Mouse (Mus musculus) midbrain, embryonic 11.5 days (tissue): Measurements from ENCODE around the gene Zfp1. TPM values are rescaled to one million over a fixed set of nuclear protein-coding genes. Genes with fewer than 3 reads are reported as not detected.

Experiments
- ATAC-seq: fragments of 200-750 bp; cut with Nextera tagmentation; 2 replicates; pipeline ENCODE4 v1.8.0; 2017; ENCODE audit warnings: moderate TSS enrichment, moderate library complexity; ENCODE audit not compliant: low FRiP score
- DNase-seq: peaks from one replicate; pipeline ENCODE4 v3.0.0; 2015; ENCODE audit warnings: low spot score; ENCODE audit errors: missing footprints
- H3K27ac ChIP-seq: fragments of 300-500 bp; sonication (generic); 2 replicates; pipeline ENCODE4 v1.5.1; 2014; ENCODE audit warnings: low read depth, low read length
- H3K27me3 ChIP-seq: fragments of 300-500 bp; sonication (generic); 2 replicates; pipeline ENCODE4 v1.6.1; 2014; ENCODE audit warnings: mild to moderate bottlenecking, low read length, moderate library complexity, mixed read lengths; ENCODE audit not compliant: control insufficient read depth, insufficient read depth
- H3K36me3 ChIP-seq: fragments of 300-500 bp; sonication (generic); 2 replicates; pipeline ENCODE4 v1.6.1; 2014; ENCODE audit warnings: mild to moderate bottlenecking, low read length, moderate library complexity, mixed read lengths; ENCODE audit not compliant: control insufficient read depth, insufficient read depth
- H3K4me1 ChIP-seq: fragments of 300-500 bp; sonication (generic); 2 replicates; pipeline ENCODE4 v1.6.1; 2014; ENCODE audit warnings: low read length; ENCODE audit not compliant: control insufficient read depth, insufficient read depth
- H3K4me2 ChIP-seq: fragments of 300-500 bp; sonication (generic); 2 replicates; pipeline ENCODE4 v1.6.1; 2014; ENCODE audit warnings: mild to moderate bottlenecking, moderate library complexity
- H3K4me3 ChIP-seq: fragments of 300-500 bp; sonication (generic); 2 replicates; pipeline ENCODE4 v1.5.1; 2014; ENCODE audit warnings: low read depth, low read length
- H3K9ac ChIP-seq: fragments of 300-500 bp; sonication (generic); 2 replicates; pipeline ENCODE4 v1.6.1; 2014; ENCODE audit warnings: low read length
- H3K9me3 ChIP-seq: fragments of 300-500 bp; sonication (generic); 2 replicates; pipeline ENCODE4 v1.6.1; 2016; ENCODE audit warnings: low read length; ENCODE audit not compliant: control insufficient read depth
- WGBS: fragments of 180-500 bp; shearing (Covaris S2); extraction: QIAGEN DNeasy Blood & Tissue Kit; methylation state at CpG from one replicate; pipeline ENCODE4 v1.1.7; 2014; 5-methylcytosine and 5-hydroxymethylcytosine counted together
- polyA plus RNA-seq: library from polyadenylated mRNA; unstranded; fragments of >200 nt; fragmentation: Nextera tagmentation; extraction: Ambion mirVana; gene quantifications from 2 replicates; pipeline ENCODE4 v1.2.1, GENCODE M21; 2014

Zfp1 gene
- polyA plus RNA-seq, 1 experiment from 2014 or later, result 23.8 TPM

DNA sequence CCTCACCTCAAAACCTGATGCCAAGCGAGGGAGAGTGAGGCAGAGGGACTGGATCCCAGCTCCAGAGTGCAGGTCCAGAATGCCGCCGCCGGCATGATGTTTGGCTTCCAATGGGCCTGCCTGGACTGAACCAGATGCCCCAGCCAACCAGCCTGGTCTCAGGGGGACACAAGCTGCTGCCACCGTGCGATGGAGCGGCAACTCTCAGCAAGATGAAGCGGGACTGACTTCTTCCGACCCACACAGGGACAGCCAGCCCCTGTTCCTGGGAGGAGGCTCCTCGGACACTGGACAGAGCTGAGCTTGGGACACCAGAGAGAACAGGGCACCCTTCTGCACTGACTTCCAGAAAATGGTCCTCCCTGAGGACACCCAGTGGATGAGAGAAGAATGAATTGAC lies 20.6 kb upstream of the Zfp1 start:
- DNase-seq, result no peak
- H3K27ac ChIP-seq, result no peak overlapping the region
- H3K9me3 ChIP-seq, result no peaks in the 10 kb centered on the region
- H3K36me3 ChIP-seq, result no peaks in the 10 kb centered on the region
- no peaks in the 10 kb centered on the region for H3K27me3 ChIP-seq
- no peak overlapping the region for H3K9ac ChIP-seq
- H3K4me2 ChIP-seq, result no peak overlapping the region
- WGBS, result 75% methylated on average over 10 of the region's 10 CpGs
- no peak for ATAC-seq
- no peak overlapping the region for H3K4me3 ChIP-seq
- no peaks in the 10 kb centered on the region for H3K4me1 ChIP-seq

DNA sequence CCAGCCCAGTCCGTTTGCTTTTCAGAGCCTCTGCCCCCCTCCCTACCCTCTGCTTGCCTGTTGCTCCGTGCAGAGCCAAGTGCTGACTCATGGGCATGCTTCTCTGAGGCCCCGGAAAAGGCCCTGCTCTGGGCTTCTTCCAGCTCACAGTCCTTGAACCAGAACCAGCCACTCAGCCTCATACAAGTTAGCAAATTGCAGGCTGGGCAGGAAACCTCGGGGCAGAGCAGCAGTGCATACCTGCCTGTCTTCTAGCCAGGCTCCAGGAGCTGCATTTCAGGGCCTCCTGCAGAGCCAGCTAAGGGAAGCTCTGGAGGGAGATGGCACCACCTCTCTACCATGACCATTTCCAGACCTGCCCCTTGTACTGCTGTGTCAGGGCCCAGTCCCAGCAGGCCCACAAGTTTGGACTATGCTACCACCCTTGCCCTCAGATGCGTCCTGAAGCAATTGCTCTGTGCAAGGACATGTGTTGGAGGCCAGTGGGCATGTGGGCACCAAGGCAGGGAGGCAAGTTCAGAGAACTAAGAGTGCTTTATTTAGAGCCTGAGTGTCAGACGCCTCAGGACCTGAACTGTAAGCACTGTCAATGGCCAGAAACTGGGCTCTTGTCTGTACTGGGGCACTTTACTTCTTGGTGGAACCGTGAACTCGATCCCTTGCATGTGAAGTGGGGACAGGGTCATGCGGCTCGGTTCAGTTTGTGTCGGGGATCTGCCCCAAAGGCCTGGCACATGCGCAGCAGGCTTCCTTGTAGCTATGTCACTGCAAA lies 18.9 kb upstream of the Zfp1 start:
- no peak for ATAC-seq
- Histone ChIP-seq H3K36me3 (no peaks in the 10 kb centered on the region), H3K4me1 (no peaks in the 10 kb centered on the region), H3K4me3 (no peak overlapping the region), H3K27ac (no peak overlapping the region), H3K4me2 (no peak overlapping the region), H3K9ac (no peak overlapping the region), H3K27me3 (no peaks in the 10 kb centered on the region), H3K9me3 (no peaks in the 10 kb centered on the region)
- DNase-seq, result peak; percentile 72
- 88% methylated on average over 12 of the region's 12 CpGs for WGBS

DNA sequence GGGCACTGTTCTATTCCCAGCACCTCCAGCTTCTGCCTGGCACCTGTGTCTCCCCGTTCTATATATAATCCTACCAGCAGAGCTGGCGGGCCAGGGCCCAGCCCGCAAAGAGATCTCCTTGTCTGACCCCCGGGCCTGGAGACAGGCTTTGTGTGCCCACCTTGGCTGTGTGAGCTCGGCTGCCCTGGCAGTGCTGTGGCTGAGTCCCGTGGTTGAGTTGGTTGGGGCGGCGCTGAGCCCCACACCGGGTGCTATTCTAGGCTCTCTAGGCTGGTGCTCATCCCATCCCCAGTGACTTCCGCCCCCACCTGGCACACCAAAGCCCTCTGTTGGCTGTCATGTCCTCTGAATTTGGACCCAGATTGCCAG lies 18.4 kb upstream of the Zfp1 start:
- no peaks in the 10 kb centered on the region for H3K4me1 ChIP-seq
- no peak overlapping the region for H3K4me3 ChIP-seq
- no peaks in the 10 kb centered on the region for H3K9me3 ChIP-seq
- H3K27me3 ChIP-seq, result no peaks in the 10 kb centered on the region
- ATAC-seq (no peak), DNase-seq (peak; percentile 69)
- no peak overlapping the region for H3K9ac ChIP-seq
- no peak overlapping the region for H3K4me2 ChIP-seq
- H3K36me3 ChIP-seq, result no peaks in the 10 kb centered on the region
- 96% methylated on average over 10 of the region's 10 CpGs for WGBS
- H3K27ac ChIP-seq, result no peak overlapping the region

DNA sequence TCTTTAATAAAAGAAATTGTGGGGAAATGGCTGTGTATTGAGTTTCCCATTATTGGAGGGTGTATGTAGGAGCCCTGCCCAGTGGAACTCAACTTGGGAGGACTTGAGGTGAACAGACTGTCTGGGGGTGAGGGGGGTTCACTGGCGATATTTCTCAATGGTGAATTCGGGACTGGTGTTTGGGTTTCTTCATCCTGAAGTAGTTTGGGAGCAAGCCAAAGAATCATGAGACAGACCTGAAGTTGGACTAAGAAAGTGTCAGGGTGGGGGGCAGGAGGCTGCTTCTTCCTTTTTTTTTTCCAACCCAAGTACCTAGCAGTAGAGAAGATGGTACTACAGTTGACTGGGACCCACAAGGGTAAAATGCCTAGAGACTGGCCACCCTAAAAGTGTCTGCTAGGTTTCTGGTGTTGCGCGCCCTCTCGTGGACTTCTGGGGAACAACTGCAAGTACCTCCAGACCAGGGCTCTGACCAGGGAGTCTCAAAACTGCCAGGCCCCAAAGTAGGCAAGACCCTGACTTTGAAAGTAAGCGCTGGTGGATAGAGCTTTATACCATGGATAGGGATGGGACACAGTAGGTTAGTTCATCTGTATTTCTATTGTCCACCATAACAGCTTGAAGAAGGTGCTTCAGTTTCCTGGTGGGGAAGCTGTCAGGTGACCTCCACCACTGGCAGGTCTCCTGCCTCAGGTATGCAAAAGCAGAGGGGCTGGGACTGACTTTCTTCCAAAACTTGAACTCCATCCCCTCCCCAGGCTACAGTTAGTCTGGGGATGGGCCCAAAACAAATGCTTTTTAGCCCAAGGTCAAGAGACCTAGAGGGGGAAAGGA lies 17.3 kb upstream of the Zfp1 start:
- 39% methylated on average over 6 of the region's 6 CpGs for WGBS
- ATAC-seq (peak; percentile 39; the same call in 1 of the 2 replicates), DNase-seq (peak; percentile 97)
- no peaks in the 10 kb centered on the region for H3K9me3 ChIP-seq
- H3K9ac ChIP-seq, result no peak overlapping the region
- H3K27ac ChIP-seq, result no peak overlapping the region
- no peaks in the 10 kb centered on the region for H3K4me1 ChIP-seq
- H3K4me3 ChIP-seq, result no peak overlapping the region
- no peak overlapping the region for H3K4me2 ChIP-seq
- no peaks in the 10 kb centered on the region for H3K27me3 ChIP-seq
- no peaks in the 10 kb centered on the region for H3K36me3 ChIP-seq

DNA sequence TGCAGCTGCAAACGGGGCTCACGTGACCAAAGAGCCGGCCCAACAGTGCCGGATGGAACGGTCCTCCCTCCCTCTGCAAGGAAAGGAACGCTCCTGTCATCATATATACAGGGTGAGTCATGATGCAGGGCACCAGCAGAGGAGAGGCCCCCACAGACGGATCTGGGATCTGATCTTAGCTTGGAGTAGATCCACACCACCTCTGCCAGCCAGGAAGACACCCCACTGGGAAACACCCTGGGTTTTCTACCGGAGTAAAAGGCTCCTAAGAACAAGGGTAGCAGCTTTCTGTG lies 16.7 kb upstream of the Zfp1 start:
- no peak overlapping the region for H3K9ac ChIP-seq
- H3K27ac ChIP-seq, result no peak overlapping the region
- H3K4me2 ChIP-seq, result no peak overlapping the region
- H3K9me3 ChIP-seq, result no peaks in the 10 kb centered on the region
- 81% methylated on average over 8 of the region's 8 CpGs for WGBS
- H3K4me1 ChIP-seq, result no peaks in the 10 kb centered on the region
- DNase-seq (peak; percentile 33), ATAC-seq (no peak)
- no peaks in the 10 kb centered on the region for H3K27me3 ChIP-seq
- H3K36me3 ChIP-seq, result no peaks in the 10 kb centered on the region
- no peak overlapping the region for H3K4me3 ChIP-seq

DNA sequence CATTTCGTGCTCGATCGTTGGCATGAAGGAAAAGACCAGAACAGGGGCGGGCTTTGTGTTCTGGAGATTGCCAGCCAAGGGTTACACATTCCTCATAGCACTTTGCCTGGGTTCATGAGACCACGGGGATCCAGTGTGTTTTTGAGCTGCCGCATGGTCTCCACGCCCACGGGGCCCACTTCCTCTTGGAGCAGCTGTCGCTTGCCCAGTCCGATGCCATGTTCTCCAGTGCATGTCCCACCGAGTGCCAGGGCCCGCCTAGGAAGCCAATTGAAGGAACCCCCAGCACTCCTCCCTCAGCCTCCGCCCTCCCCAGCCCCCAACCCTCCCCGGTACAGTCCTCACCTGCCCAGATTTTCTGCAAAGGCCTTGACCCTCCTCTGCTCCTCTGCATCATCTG lies 16.3 kb upstream of the Zfp1 start:
- Histone ChIP-seq H3K9me3 (no peaks in the 10 kb centered on the region), H3K4me1 (no peaks in the 10 kb centered on the region), H3K4me2 (no peak overlapping the region), H3K27me3 (no peaks in the 10 kb centered on the region), H3K9ac (no peak overlapping the region), H3K36me3 (no peaks in the 10 kb centered on the region), H3K27ac (no peak overlapping the region), H3K4me3 (no peak overlapping the region)
- DNase-seq, result no peak
- no peak for ATAC-seq
- WGBS, result 89% methylated on average over 14 of the region's 14 CpGs

DNA sequence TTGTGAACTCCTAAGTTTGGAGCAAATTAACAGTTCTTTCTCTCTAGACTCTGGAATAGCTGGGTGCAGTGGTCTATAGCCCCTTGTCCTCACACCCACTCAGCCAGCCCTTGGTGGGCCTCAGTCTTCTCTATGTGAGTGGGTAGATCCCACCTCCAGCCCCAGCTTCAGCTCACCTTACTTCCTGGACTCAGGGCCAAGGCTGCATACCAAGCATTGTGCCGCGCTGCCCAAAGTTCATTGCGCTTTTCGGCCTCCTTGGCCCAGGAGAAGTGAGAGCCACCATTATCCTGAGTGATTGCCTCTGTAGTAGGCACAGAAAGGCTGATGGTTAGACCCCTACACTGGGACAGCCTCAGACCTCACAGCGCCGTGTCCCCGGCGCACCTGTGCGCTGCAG lies 15.3 kb upstream of the Zfp1 start:
- no peak for DNase-seq
- H3K27ac ChIP-seq, result no peak overlapping the region
- no peak overlapping the region for H3K9ac ChIP-seq
- no peaks in the 10 kb centered on the region for H3K9me3 ChIP-seq
- no peak overlapping the region for H3K4me2 ChIP-seq
- no peak for ATAC-seq
- no peaks in the 10 kb centered on the region for H3K27me3 ChIP-seq
- H3K36me3 ChIP-seq, result no peaks in the 10 kb centered on the region
- no peak overlapping the region for H3K4me3 ChIP-seq
- H3K4me1 ChIP-seq, result no peaks in the 10 kb centered on the region
- WGBS, result 97% methylated on average over 9 of the region's 9 CpGs

DNA sequence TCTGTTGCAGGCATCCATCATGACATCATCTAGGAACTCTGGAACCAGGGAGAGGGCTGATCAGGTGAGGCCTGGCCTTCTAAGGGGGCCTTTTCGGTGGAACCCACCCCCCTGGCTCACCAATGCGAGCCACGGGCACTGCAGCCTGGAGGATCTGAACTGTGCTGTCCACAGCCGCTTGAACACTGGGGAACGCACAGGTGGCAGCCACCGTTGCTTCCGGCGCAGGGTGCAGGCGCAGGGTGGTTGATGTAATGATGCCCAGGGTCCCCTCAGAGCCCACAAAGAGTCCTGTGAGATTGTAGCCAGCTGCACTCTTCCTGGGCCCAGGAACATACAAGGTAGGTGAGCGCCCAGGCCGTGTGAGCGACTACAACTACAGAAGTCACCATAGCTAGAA lies 14.8 kb upstream of the Zfp1 start:
- H3K4me2 ChIP-seq, result no peak overlapping the region
- H3K4me3 ChIP-seq, result no peak overlapping the region
- H3K4me1 ChIP-seq, result no peaks in the 10 kb centered on the region
- WGBS, result 95% methylated on average over 12 of the region's 12 CpGs
- no peaks in the 10 kb centered on the region for H3K27me3 ChIP-seq
- no peak for ATAC-seq
- peak; percentile 53 for DNase-seq
- no peaks in the 10 kb centered on the region for H3K9me3 ChIP-seq
- no peaks in the 10 kb centered on the region for H3K36me3 ChIP-seq
- H3K27ac ChIP-seq, result no peak overlapping the region
- no peak overlapping the region for H3K9ac ChIP-seq

DNA sequence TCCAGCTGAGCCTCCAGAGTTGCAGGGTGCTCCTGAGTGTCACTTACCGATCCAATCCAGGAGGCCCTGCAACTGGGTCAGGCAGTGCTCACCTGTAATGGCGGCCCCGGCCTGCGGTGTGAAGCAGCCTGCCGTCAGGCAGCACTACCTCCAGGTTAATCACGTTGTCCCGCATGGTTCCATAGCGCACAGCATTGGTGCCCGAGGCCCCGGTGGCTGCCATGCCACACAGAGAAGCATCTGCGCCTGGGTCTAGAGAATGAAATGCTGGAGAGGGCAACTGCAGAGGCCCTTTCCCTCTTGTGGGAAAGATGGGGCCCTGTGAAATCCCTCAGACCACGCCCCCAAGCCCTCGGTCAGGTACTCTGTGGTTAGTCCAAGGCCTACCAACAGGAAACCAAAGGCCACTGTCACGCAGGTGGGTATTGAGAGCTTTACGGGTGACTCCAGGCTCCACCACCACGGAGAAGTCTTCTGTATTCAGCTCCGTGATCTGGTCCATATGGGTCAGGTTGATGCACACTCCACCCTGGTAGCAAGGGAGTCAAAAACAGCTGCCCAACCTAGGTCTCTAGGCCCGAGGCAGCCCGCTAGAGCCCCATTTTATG lies 14.2 kb upstream of the Zfp1 start:
- WGBS, result 89% methylated on average over 19 of the region's 19 CpGs
- no peak for ATAC-seq

More for the DNA sequence above, 14.2 kb upstream of the Zfp1 start:
- Histone ChIP-seq H3K4me1 (no peaks in the 10 kb centered on the region), H3K36me3 (no peaks in the 10 kb centered on the region), H3K9ac (no peak overlapping the region), H3K27ac (no peak overlapping the region), H3K4me3 (no peak overlapping the region), H3K4me2 (no peak overlapping the region), H3K27me3 (no peaks in the 10 kb centered on the region), H3K9me3 (no peaks in the 10 kb centered on the region)
- no peak for DNase-seq
